Mouse (Mus musculus): Measurements from ENCODE around the gene Gm28171. TPM values are rescaled to one million over a fixed set of nuclear protein-coding genes. Genes with fewer than 3 reads are reported as not detected.
"Not testable (repeated sequence)": the region's sequence is repeated elsewhere in the genome, so short reads cannot be mapped to it uniquely, and the experiment has no call there.

Gene Gm28171
- not detected for total RNA-seq (2022)

DNA sequence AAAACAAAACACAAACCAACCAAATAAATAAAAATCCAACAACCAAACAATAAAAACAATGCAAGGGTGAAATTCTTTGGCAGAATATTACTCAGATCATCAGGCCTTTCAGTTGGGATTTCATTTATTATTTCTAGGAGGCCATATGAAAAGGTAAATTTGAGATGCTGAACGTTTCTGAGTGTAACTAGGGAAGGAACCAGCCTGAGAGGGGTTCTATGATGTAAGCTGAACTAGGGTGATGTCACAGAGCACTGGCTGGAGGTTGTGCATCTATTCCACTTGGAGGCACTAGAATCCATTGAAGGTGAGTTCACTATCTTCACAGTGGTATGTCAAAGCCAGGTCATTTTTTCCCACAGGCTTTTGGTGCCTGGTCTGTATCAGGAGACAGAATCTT lies at the start of gene Gm28171:
TSS of gene Gm28171 (plus strand) at position 301 of the 400 bp plus-strand sequence.
- DNase-seq (ENCODE audit: low spot score in 2 of 2): not testable (repeated sequence)

Other genes with a start within 250 kb of the Gm28171 start
- not detected for gene Gm21854, start 136.4 kb upstream of the Gm28171 start, total RNA-seq (2022)
- gene Gm20914, start 67.4 kb upstream of the Gm28171 start, total RNA-seq (2022): not detected
- not detected for gene Gm21778, start 149.1 kb downstream of the Gm28171 start, total RNA-seq (2022)